Mouse (Mus musculus) thymus, adult 2 months (tissue): ENCODE data around the gene Cntrob. TPM values are rescaled to one million over a fixed set of nuclear protein-coding genes. Genes with fewer than 3 reads are reported as not detected.

Experiments used
- DNase-seq: peaks from one replicate; pipeline ENCODE4 v3.0.0; 2021
- H3K27ac ChIP-seq: fragments of 200-500 bp; 2 replicates; pipeline ENCODE4 v1.5.1; 2012; ENCODE audit warnings: low read length, control low read depth; ENCODE audit not compliant: control insufficient read depth, insufficient read depth
- H3K27me3 ChIP-seq: fragments of 200-500 bp; 2 replicates; pipeline ENCODE4 v1.6.1; 2012; ENCODE audit warnings: mild to moderate bottlenecking, low read length, moderate library complexity, mixed read lengths; ENCODE audit not compliant: control insufficient read depth, insufficient read depth
- H3K36me3 ChIP-seq: fragments of 200-500 bp; 2 replicates; pipeline ENCODE4 v1.6.1; 2012; ENCODE audit warnings: mild to moderate bottlenecking, low read length, moderate library complexity; ENCODE audit not compliant: control insufficient read depth, insufficient read depth
- H3K4me1 ChIP-seq: fragments of 200-500 bp; replicated peaks from 2 replicates; pipeline ENCODE4 v1.6.1; 2012; ENCODE audit warnings: low read length; ENCODE audit not compliant: control insufficient read depth, insufficient read depth
- H3K4me3 ChIP-seq: fragments of 200-500 bp; 2 replicates; pipeline ENCODE4 v1.5.1; 2012; ENCODE audit warnings: mild to moderate bottlenecking, low read length, control low read depth, moderate library complexity; ENCODE audit not compliant: control insufficient read depth, insufficient read depth
- CTCF ChIP-seq: fragments of 200-500 bp; IDR thresholded peaks from 2 replicates; pipeline ENCODE4 v1.5.1; 2012; ENCODE audit warnings: mild to moderate bottlenecking, control low read depth, low read length, moderate library complexity, borderline replicate concordance; ENCODE audit not compliant: control insufficient read depth, poor library complexity, insufficient read depth; ENCODE audit errors: extremely low read depth
- POLR2A ChIP-seq: fragments of 200-500 bp; IDR thresholded peaks from 2 replicates; pipeline ENCODE4 v1.6.1; 2012; ENCODE audit warnings: mild to moderate bottlenecking, low read length, control low read depth, moderate library complexity; ENCODE audit not compliant: control insufficient read depth, poor library complexity, insufficient read depth; ENCODE audit errors: extremely low read depth
- WGBS: fragments of 180-500 bp; shearing (Covaris S2); methylation state at CpG from one replicate; pipeline ENCODE4 v1.1.7; 2018; 5-methylcytosine and 5-hydroxymethylcytosine counted together
- polyA plus RNA-seq: library from polyadenylated mRNA; depleted of rRNA; stranded (reverse); fragments of >200 nt; gene quantifications from 2 replicates; pipeline ENCODE4 v1.2.3, GENCODE M21; 2012

Gene Cntrob
- polyA plus RNA-seq, 1 experiment, result 41.5 TPM

DNA sequence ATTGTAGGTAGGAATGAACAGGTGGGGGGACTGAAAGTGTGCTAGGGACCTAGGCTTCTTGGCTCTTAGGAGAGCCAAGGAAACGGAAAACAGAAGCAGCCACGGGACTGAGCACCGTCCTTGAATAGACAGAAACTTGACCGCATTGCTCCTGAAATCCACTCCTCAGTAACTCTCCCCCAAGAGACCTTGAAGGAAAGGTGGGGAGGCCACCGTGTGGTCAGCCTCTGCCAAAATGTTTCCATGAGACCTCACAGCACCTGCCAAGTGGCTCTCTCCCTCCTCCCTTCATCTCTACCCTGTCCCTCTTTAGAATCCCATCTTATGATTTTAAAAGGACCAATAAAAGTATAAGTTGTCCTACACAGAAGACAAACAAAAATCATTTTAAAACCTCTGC, 46.3 kb downstream of the Cntrob start:
- DNase-seq, result no peak
- Histone ChIP-seq H3K4me3 (no peak overlapping the region), H3K36me3 (no peaks in the 10 kb centered on the region), H3K4me1 (peaks cover 9% of the 10 kb centered on the region), H3K27me3 (no peaks in the 10 kb centered on the region), H3K27ac (no peak overlapping the region)
- TF ChIP-seq POLR2A, result no peak
- TF ChIP-seq CTCF, result no peak
- 76% methylated on average over 5 of the region's 5 CpGs for WGBS

- WGBS, result 16% methylated on average over 2 of the region's 2 CpGs
- H3K4me1 ChIP-seq, result peaks cover 9% of the 10 kb centered on the region
Observed at GRCm38 (mm10) chr11:69276081-69276480, 47.5 kb downstream of the Cntrob start.

DNA sequence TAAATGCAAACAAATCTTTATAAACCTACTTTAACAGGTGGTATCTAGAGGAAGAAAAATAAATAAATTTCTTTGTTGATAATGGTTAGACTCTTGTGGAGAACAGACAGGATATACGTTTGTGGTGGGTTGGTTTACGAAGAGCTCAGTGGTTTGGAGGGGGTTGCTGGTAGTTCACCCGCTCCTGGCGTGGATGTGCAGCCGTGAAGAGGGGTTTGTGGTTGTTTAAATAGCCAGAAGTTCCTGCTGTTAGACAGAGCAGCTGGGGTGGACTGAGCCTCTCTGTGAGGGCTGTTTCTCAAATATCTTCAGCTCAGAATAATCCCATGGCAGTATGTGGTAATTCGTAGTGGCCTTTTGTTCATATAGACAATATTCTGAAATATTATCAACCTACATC, 47.9 kb downstream of the Cntrob start:
- peaks cover 9% of the 10 kb centered on the region for H3K4me1 ChIP-seq
- TF ChIP-seq CTCF (no peak), POLR2A (no peak)
- WGBS, result 8% methylated on average over 6 of the region's 6 CpGs
- no peaks in the 10 kb centered on the region for H3K27me3 ChIP-seq
- peak overlapping the region; percentile 12; the same call in 1 of the 2 replicates for H3K27ac ChIP-seq
- peak; percentile 14 for DNase-seq
- no peak overlapping the region for H3K4me3 ChIP-seq
- no peaks in the 10 kb centered on the region for H3K36me3 ChIP-seq

More at GRCm38 (mm10) chr11:69276081-69276480, 47.5 kb downstream of the Cntrob start:
- peak overlapping the region; percentile 12; the same call in 1 of the 2 replicates for H3K27ac ChIP-seq
- H3K36me3 ChIP-seq, result no peaks in the 10 kb centered on the region
- H3K27me3 ChIP-seq, result no peaks in the 10 kb centered on the region
- no peak for DNase-seq
- TF ChIP-seq CTCF (no peak), POLR2A (no peak)
- H3K4me3 ChIP-seq, result no peak overlapping the region

- TF ChIP-seq POLR2A, result no peak
- TF ChIP-seq CTCF, result peak; percentile 69; the same call in 1 of the 2 replicates
- H3K4me3 ChIP-seq, result no peak overlapping the region
- WGBS, result 41% methylated on average over 16 of the region's 16 CpGs
- H3K27me3 ChIP-seq, result no peaks in the 10 kb centered on the region
- H3K36me3 ChIP-seq, result no peaks in the 10 kb centered on the region
- H3K4me1 ChIP-seq, result peaks cover 9% of the 10 kb centered on the region
- no peak overlapping the region for H3K27ac ChIP-seq
- peak; percentile 83 for DNase-seq
Observed at GRCm38 (mm10) chr11:69272122-69272740, 51.3 kb downstream of the Cntrob start.

- peaks cover 2% of the 10 kb centered on the region for H3K4me1 ChIP-seq
- DNase-seq, result peak; percentile 78
- 18% methylated on average over 13 of the region's 13 CpGs for WGBS
- no peak overlapping the region for H3K27ac ChIP-seq
- TF ChIP-seq CTCF (no peak), POLR2A (no peak)
- no peaks in the 10 kb centered on the region for H3K36me3 ChIP-seq
- no peak overlapping the region for H3K4me3 ChIP-seq
- no peaks in the 10 kb centered on the region for H3K27me3 ChIP-seq
Observed at GRCm38 (mm10) chr11:69269575-69269974, 54.0 kb downstream of the Cntrob start.

GRCm38 (mm10) chr11:69268100-69268499, 55.5 kb downstream of the Cntrob start:
- no peak overlapping the region for H3K27ac ChIP-seq
- DNase-seq, result no peak
- H3K4me3 ChIP-seq, result no peak overlapping the region
- TF ChIP-seq POLR2A (no peak), CTCF (no peak)
- H3K36me3 ChIP-seq, result no peaks in the 10 kb centered on the region
- 82% methylated on average over 13 of the region's 13 CpGs for WGBS
- peaks cover 2% of the 10 kb centered on the region for H3K4me1 ChIP-seq
- no peaks in the 10 kb centered on the region for H3K27me3 ChIP-seq

DNA sequence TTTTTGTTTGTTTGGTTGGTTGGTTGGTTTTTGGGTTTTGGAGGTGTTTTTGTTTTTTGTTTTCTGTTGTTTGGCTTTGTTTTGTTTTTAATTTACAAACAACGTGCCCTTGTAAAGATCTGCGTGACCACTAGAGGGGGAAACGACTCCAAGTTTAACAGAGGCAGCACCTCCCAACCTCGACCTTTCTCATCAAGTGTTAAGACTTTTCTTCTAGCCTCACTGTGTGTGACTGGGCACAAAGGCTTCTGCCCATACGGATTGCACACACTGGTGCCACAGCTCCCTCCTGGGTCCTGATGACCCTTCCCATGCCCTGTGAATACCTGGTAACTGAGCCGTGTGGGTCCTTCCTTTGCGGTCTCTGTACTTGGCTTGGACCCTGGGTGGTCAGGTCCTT, 56.2 kb downstream of the Cntrob start:
- no peaks in the 10 kb centered on the region for H3K36me3 ChIP-seq
- H3K4me3 ChIP-seq, result no peak overlapping the region
- no peak overlapping the region for H3K27ac ChIP-seq
- DNase-seq, result no peak
- no peaks in the 10 kb centered on the region for H3K27me3 ChIP-seq
- peaks cover 2% of the 10 kb centered on the region for H3K4me1 ChIP-seq
- TF ChIP-seq POLR2A (no peak), CTCF (no peak)
- WGBS, result 32% methylated on average over 7 of the region's 7 CpGs

GRCm38 (mm10) chr11:69266253-69266652, 57.3 kb downstream of the Cntrob start:
- Histone ChIP-seq H3K36me3 (no peaks in the 10 kb centered on the region), H3K27ac (no peak overlapping the region), H3K27me3 (no peaks in the 10 kb centered on the region), H3K4me3 (no peak overlapping the region), H3K4me1 (peaks cover 2% of the 10 kb centered on the region)
- DNase-seq, result peak; percentile 86
- WGBS, result 2% methylated on average over 10 of the region's 10 CpGs
- no peak for TF ChIP-seq POLR2A
- TF ChIP-seq CTCF, result no peak
